Mouse (Mus musculus) G1E (cell line): ENCODE results near the gene Kctd20.

Experiments
- CTCF ChIP-seq: IDR thresholded peaks from 2 replicates; pipeline ENCODE4 v1.5.1; 2012; ENCODE audit warnings: low read depth, low read length, inconsistent platforms, mixed read lengths
- GATA1 ChIP-seq: IDR thresholded peaks from 2 replicates; pipeline ENCODE4 v1.6.1; 2012; ENCODE audit warnings: borderline replicate concordance, low read length, inconsistent platforms, mixed read lengths
- GATA2 ChIP-seq: IDR thresholded peaks from 2 replicates; pipeline ENCODE4 v1.6.1; 2012; ENCODE audit warnings: low read depth, low read length, inconsistent platforms, borderline replicate concordance
- TAL1 ChIP-seq: conservative IDR thresholded peaks from 2 replicates; pipeline ENCODE4 v1.6.1; 2012; ENCODE audit warnings: low read depth, low read length, inconsistent platforms, mixed read lengths

GRCm38 (mm10) chr17:28940776-28941555 is 10.8 kb upstream of the Kctd20 start:
- TF ChIP-seq CTCF (no peak), TAL1 (no peak), GATA2 (no peak), GATA1 (no peak)
